Mouse (Mus musculus): ENCODE data around the gene Mup15. TPM values are rescaled to one million over a fixed set of nuclear protein-coding genes. Genes with fewer than 3 reads are reported as not detected.

Mup15 gene
- not detected for polyA plus RNA-seq (2015; fragmentation: Illumina TruSeq; extraction: RNeasy Lipid Tissue Mini Kit (QIAGEN cat#74804); ENCODE audit: low read depth, low replicate concordance)

DNA sequence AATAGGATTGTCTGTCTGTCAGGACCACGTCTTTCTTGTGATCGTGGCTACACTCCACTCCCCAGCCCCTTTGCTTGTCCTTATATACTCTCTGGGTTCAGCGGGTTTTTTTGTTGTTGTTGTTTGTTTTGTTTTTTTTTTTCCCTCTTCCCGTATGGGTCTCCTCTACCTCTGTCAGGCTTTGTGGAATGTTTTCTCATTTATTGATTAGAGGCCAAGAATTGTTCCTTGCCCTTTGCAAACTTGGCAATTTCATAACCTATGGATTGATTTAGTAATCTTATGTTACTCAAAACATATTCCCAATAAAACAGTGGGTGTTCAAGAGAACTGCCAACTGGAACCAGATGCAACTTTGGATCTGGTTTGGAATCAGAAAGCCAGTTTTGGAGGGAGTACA, at the start of gene Mup15:
Mup15 (minus strand) TSS at position 101 of the 400 bp plus-strand sequence.

Other genes starting within 250 kb of the Mup15 start
- gene Mup13, start 211.5 kb downstream of the Mup15 start, polyA plus RNA-seq (2015; fragmentation: Illumina TruSeq; extraction: RNeasy Lipid Tissue Mini Kit (QIAGEN cat#74804); ENCODE audit: low read depth, low replicate concordance): 0.91 TPM
- 1.8 TPM for gene Mup14, start 135.7 kb downstream of the Mup15 start, polyA plus RNA-seq (2015; fragmentation: Illumina TruSeq; extraction: RNeasy Lipid Tissue Mini Kit (QIAGEN cat#74804); ENCODE audit: low read depth, low replicate concordance)
- gene Mup16, start 79.8 kb upstream of the Mup15 start, polyA plus RNA-seq (2015; fragmentation: Illumina TruSeq; extraction: RNeasy Lipid Tissue Mini Kit (QIAGEN cat#74804); ENCODE audit: low read depth, low replicate concordance): not detected
- not detected for gene Mup17, start 156.1 kb upstream of the Mup15 start, polyA plus RNA-seq (2015; fragmentation: Illumina TruSeq; extraction: RNeasy Lipid Tissue Mini Kit (QIAGEN cat#74804); ENCODE audit: low read depth, low replicate concordance)
- not detected for gene Mup18, start 234.4 kb upstream of the Mup15 start, polyA plus RNA-seq (2015; fragmentation: Illumina TruSeq; extraction: RNeasy Lipid Tissue Mini Kit (QIAGEN cat#74804); ENCODE audit: low read depth, low replicate concordance)

Measured in brain, adult 10 weeks (tissue).